Mouse (Mus musculus): ENCODE measurements around the gene Arid3c. TPM values are rescaled to one million over a fixed set of nuclear protein-coding genes. Genes with fewer than 3 reads are reported as not detected.

Gene Arid3c
- polyA plus RNA-seq, 1 experiment from 2014 or later, result 0.42 TPM

GRCm38 (mm10) chr4:41740380-41741157 is 9.6 kb upstream of the Arid3c start:
- 1% methylated on average over 48 of the region's 48 CpGs for WGBS
- DNase-seq (ENCODE audit: low spot score), result peak; percentile 19
- H3K36me3 ChIP-seq (replicated peaks; ENCODE audit: control insufficient read depth, insufficient read depth, low read depth, low read length), result peaks cover 3% of the 10 kb centered on the region

GRCm38 (mm10) chr4:41739260-41739659 is 8.3 kb upstream of the Arid3c start:
- H3K4me1 ChIP-seq (ENCODE audit: control insufficient read depth, insufficient read depth, low read length), result no peaks in the 10 kb centered on the region
- DNase-seq (ENCODE audit: low spot score) (no peak), ATAC-seq (replicated peaks; ENCODE audit: insufficient number of reproducible peaks, low FRiP score, low TSS enrichment, low read depth) (no peak)
- H3K9ac ChIP-seq (replicated peaks; ENCODE audit: low read length), result no peak overlapping the region
- 94% methylated on average over 13 of the region's 13 CpGs for WGBS
- H3K4me2 ChIP-seq (ENCODE audit: low read depth, low read length), result no peak overlapping the region
- H3K4me3 ChIP-seq (ENCODE audit: low read depth, low read length), result no peak overlapping the region
- no peaks in the 10 kb centered on the region for H3K9me3 ChIP-seq (replicated peaks; ENCODE audit: control insufficient read depth, low read length)
- H3K27me3 ChIP-seq (ENCODE audit: control insufficient read depth, insufficient read depth, low read length), result no peaks in the 10 kb centered on the region
- peaks cover 3% of the 10 kb centered on the region for H3K36me3 ChIP-seq (replicated peaks; ENCODE audit: control insufficient read depth, insufficient read depth, low read depth, low read length)
- no peak overlapping the region for H3K27ac ChIP-seq (replicated peaks; ENCODE audit: low read depth, low read length)

More at GRCm38 (mm10) chr4:41740380-41741157, 9.6 kb upstream of the Arid3c start:
- ATAC-seq (replicated peaks; ENCODE audit: insufficient number of reproducible peaks, low FRiP score, low TSS enrichment, low read depth), result peak; percentile 81
- H3K4me1 ChIP-seq (ENCODE audit: control insufficient read depth, insufficient read depth, low read length), result no peaks in the 10 kb centered on the region
- H3K4me2 ChIP-seq (ENCODE audit: low read depth, low read length), result peak overlapping the region; percentile 75
- H3K9ac ChIP-seq (replicated peaks; ENCODE audit: low read length), result peak overlapping the region; percentile 68
- no peaks in the 10 kb centered on the region for H3K27me3 ChIP-seq (ENCODE audit: control insufficient read depth, insufficient read depth, low read length)
- H3K27ac ChIP-seq (replicated peaks; ENCODE audit: low read depth, low read length), result peak overlapping the region; percentile 15; the same call in 1 of the 2 replicates
- H3K9me3 ChIP-seq (replicated peaks; ENCODE audit: control insufficient read depth, low read length), result no peaks in the 10 kb centered on the region
- peak overlapping the region; percentile 56 for H3K4me3 ChIP-seq (ENCODE audit: low read depth, low read length)

GRCm38 (mm10) chr4:41738256-41738603 is 7.3 kb upstream of the Arid3c start:
- DNase-seq (ENCODE audit: low spot score), result no peak
- Histone ChIP-seq H3K36me3 (replicated peaks; ENCODE audit: control insufficient read depth, insufficient read depth, low read depth, low read length) (peaks cover 3% of the 10 kb centered on the region), H3K27ac (replicated peaks; ENCODE audit: low read depth, low read length) (no peak overlapping the region), H3K4me1 (ENCODE audit: control insufficient read depth, insufficient read depth, low read length) (no peaks in the 10 kb centered on the region), H3K4me3 (ENCODE audit: low read depth, low read length) (no peak overlapping the region), H3K9me3 (replicated peaks; ENCODE audit: control insufficient read depth, low read length) (no peaks in the 10 kb centered on the region), H3K27me3 (ENCODE audit: control insufficient read depth, insufficient read depth, low read length) (no peaks in the 10 kb centered on the region), H3K9ac (replicated peaks; ENCODE audit: low read length) (no peak overlapping the region), H3K4me2 (ENCODE audit: low read depth, low read length) (no peak overlapping the region)
- WGBS, result 67% methylated on average over 1 of the region's 1 CpGs
- no peak for ATAC-seq (replicated peaks; ENCODE audit: insufficient number of reproducible peaks, low FRiP score, low TSS enrichment, low read depth)

- no peaks in the 10 kb centered on the region for H3K4me1 ChIP-seq (ENCODE audit: control insufficient read depth, insufficient read depth, low read length)
- no peaks in the 10 kb centered on the region for H3K9me3 ChIP-seq (replicated peaks; ENCODE audit: control insufficient read depth, low read length)
- peak; percentile 80 for DNase-seq (ENCODE audit: low spot score)
- peaks cover 3% of the 10 kb centered on the region for H3K36me3 ChIP-seq (replicated peaks; ENCODE audit: control insufficient read depth, insufficient read depth, low read depth, low read length)
- peaks cover 1% of the 10 kb centered on the region; the same call in 1 of the 2 replicates for H3K27me3 ChIP-seq (ENCODE audit: control insufficient read depth, insufficient read depth, low read length)
- H3K4me3 ChIP-seq (ENCODE audit: low read depth, low read length), result no peak overlapping the region
- 0 out of 2 replicates have a peak, but pooled peaks have one; percentile 20 for ATAC-seq (replicated peaks; ENCODE audit: insufficient number of reproducible peaks, low FRiP score, low TSS enrichment, low read depth)
- no peak overlapping the region for H3K9ac ChIP-seq (replicated peaks; ENCODE audit: low read length)
- H3K27ac ChIP-seq (replicated peaks; ENCODE audit: low read depth, low read length), result no peak overlapping the region
- H3K4me2 ChIP-seq (ENCODE audit: low read depth, low read length), result no peak overlapping the region
- 56% methylated on average over 8 of the region's 8 CpGs for WGBS
Measured at GRCm38 (mm10) chr4:41737602-41738255, 6.8 kb upstream of the Arid3c start.

GRCm38 (mm10) chr4:41726826-41727621 is 3.9 kb downstream of the Arid3c start:
- Histone ChIP-seq H3K9me3 (replicated peaks; ENCODE audit: control insufficient read depth, low read length) (no peaks in the 10 kb centered on the region), H3K27ac (replicated peaks; ENCODE audit: low read depth, low read length) (no peak overlapping the region), H3K4me3 (ENCODE audit: low read depth, low read length) (no peak overlapping the region), H3K9ac (replicated peaks; ENCODE audit: low read length) (no peak overlapping the region; the same call in 1 of the 2 replicates), H3K27me3 (ENCODE audit: control insufficient read depth, insufficient read depth, low read length) (peaks cover 69% of the 10 kb centered on the region), H3K4me2 (ENCODE audit: low read depth, low read length) (no peak overlapping the region), H3K4me1 (ENCODE audit: control insufficient read depth, insufficient read depth, low read length) (peaks cover 6% of the 10 kb centered on the region), H3K36me3 (replicated peaks; ENCODE audit: control insufficient read depth, insufficient read depth, low read depth, low read length) (no peaks in the 10 kb centered on the region)
- no peak for DNase-seq (ENCODE audit: low spot score)
- 11% methylated on average over 20 of the region's 20 CpGs for WGBS
- no peak for ATAC-seq (replicated peaks; ENCODE audit: insufficient number of reproducible peaks, low FRiP score, low TSS enrichment, low read depth)

- Histone ChIP-seq H3K4me1 (ENCODE audit: control insufficient read depth, insufficient read depth, low read length) (peaks cover 3% of the 10 kb centered on the region; the same call in 1 of the 2 replicates), H3K27me3 (ENCODE audit: control insufficient read depth, insufficient read depth, low read length) (peaks cover 38% of the 10 kb centered on the region), H3K4me3 (ENCODE audit: low read depth, low read length) (peak within 1 kb of the TSS; percentile 79), H3K9ac (replicated peaks; ENCODE audit: low read length) (peak within 1 kb of the TSS; percentile 76), H3K9me3 (replicated peaks; ENCODE audit: control insufficient read depth, low read length) (no peaks in the 10 kb centered on the region), H3K36me3 (replicated peaks; ENCODE audit: control insufficient read depth, insufficient read depth, low read depth, low read length) (no peaks in the 10 kb centered on the region; the same call in 1 of the 2 replicates), H3K4me2 (ENCODE audit: low read depth, low read length) (peak within 1 kb of the TSS; percentile 56), H3K27ac (replicated peaks; ENCODE audit: low read depth, low read length) (no peak within 1 kb of the TSS)
- WGBS, result under 1% methylated on average over 27 of the region's 27 CpGs
- DNase-seq (ENCODE audit: low spot score), result peak; percentile 98
- ATAC-seq (replicated peaks; ENCODE audit: insufficient number of reproducible peaks, low FRiP score, low TSS enrichment, low read depth), result peak; percentile 88
Measured at GRCm38 (mm10) chr4:41722918-41723351, 8.0 kb downstream of the Arid3c start, which contains the start of gene Dctn3. TSS of gene Dctn3 (minus strand) at chr4:41723170.

GRCm38 (mm10) chr4:41716834-41717233 is 14.1 kb downstream of the Arid3c start:
- H3K9me3 ChIP-seq (replicated peaks; ENCODE audit: control insufficient read depth, low read length), result no peaks in the 10 kb centered on the region
- H3K4me2 ChIP-seq (ENCODE audit: low read depth, low read length), result no peak overlapping the region
- no peak overlapping the region for H3K27ac ChIP-seq (replicated peaks; ENCODE audit: low read depth, low read length)
- ATAC-seq (replicated peaks; ENCODE audit: insufficient number of reproducible peaks, low FRiP score, low TSS enrichment, low read depth) (no peak; the same call in 1 of the 2 replicates), DNase-seq (ENCODE audit: low spot score) (peak; percentile 63)
- 43% methylated on average over 6 of the region's 6 CpGs for WGBS
- no peaks in the 10 kb centered on the region for H3K27me3 ChIP-seq (ENCODE audit: control insufficient read depth, insufficient read depth, low read length)
- no peak overlapping the region for H3K9ac ChIP-seq (replicated peaks; ENCODE audit: low read length)
- H3K4me1 ChIP-seq (ENCODE audit: control insufficient read depth, insufficient read depth, low read length), result peaks cover 10% of the 10 kb centered on the region; the same call in 1 of the 2 replicates
- H3K4me3 ChIP-seq (ENCODE audit: low read depth, low read length), result no peak overlapping the region
- no peaks in the 10 kb centered on the region; the same call in 1 of the 2 replicates for H3K36me3 ChIP-seq (replicated peaks; ENCODE audit: control insufficient read depth, insufficient read depth, low read depth, low read length)

Data from embryonic facial prominence, embryonic 11.5 days (tissue).